Mouse (Mus musculus): Measurements from ENCODE around the gene Zfand6. TPM values are rescaled to one million over a fixed set of nuclear protein-coding genes. Genes with fewer than 3 reads are reported as not detected.

Gene Zfand6
- polyA plus RNA-seq, 1 experiment from 2014 or later = 133 TPM

- Histone ChIP-seq H3K9ac (replicated peaks; ENCODE audit: low read depth) (no peak overlapping the region), H3K9me3 (ENCODE audit: low read length) (no peaks in the 10 kb centered on the region), H3K27ac (ENCODE audit: low read length) (no peak overlapping the region), H3K4me1 (ENCODE audit: insufficient read depth, low read depth, low read length) (peaks cover 2% of the 10 kb centered on the region; the same call in 1 of the 2 replicates), H3K36me3 (ENCODE audit: insufficient read depth, low read length) (no peaks in the 10 kb centered on the region), H3K4me3 (ENCODE audit: low read depth, low read length) (no peak overlapping the region), H3K27me3 (replicated peaks; ENCODE audit: insufficient read depth, low read length) (no peaks in the 10 kb centered on the region), H3K4me2 (replicated peaks; ENCODE audit: low read depth, low read length) (no peak overlapping the region)
- 81% methylated on average over 6 of the region's 6 CpGs for WGBS
- no peak for ATAC-seq
- no peak for DNase-seq (ENCODE audit: low spot score)
- TF ChIP-seq CTCF (IDR thresholded peaks at IDR 0.05) = no peak
- TF ChIP-seq EP300 (IDR thresholded peaks at IDR 0.05) = no peak
These were observed 46.3 kb downstream of the Zfand6 start for GRCm38 (mm10) chr7:84643270-84643998.

- Histone ChIP-seq H3K4me2 (replicated peaks; ENCODE audit: low read depth, low read length) (no peak overlapping the region), H3K27me3 (replicated peaks; ENCODE audit: insufficient read depth, low read length) (no peaks in the 10 kb centered on the region), H3K27ac (ENCODE audit: low read length) (no peak overlapping the region), H3K9me3 (ENCODE audit: low read length) (no peaks in the 10 kb centered on the region), H3K9ac (replicated peaks; ENCODE audit: low read depth) (no peak overlapping the region), H3K4me1 (ENCODE audit: insufficient read depth, low read depth, low read length) (peaks cover 2% of the 10 kb centered on the region; the same call in 1 of the 2 replicates), H3K4me3 (ENCODE audit: low read depth, low read length) (no peak overlapping the region), H3K36me3 (ENCODE audit: insufficient read depth, low read length) (no peaks in the 10 kb centered on the region)
- ATAC-seq (no peak), DNase-seq (ENCODE audit: low spot score) (no peak)
- 82% methylated on average over 6 of the region's 6 CpGs for WGBS
- TF ChIP-seq EP300 (IDR thresholded peaks at IDR 0.05) = no peak
- TF ChIP-seq CTCF (IDR thresholded peaks at IDR 0.05) = no peak
These were observed 47.4 kb downstream of the Zfand6 start for GRCm38 (mm10) chr7:84642159-84642928.

- ATAC-seq (no peak), DNase-seq (ENCODE audit: low spot score) (no peak)
- Histone ChIP-seq H3K4me3 (ENCODE audit: low read depth, low read length) (no peak overlapping the region), H3K4me1 (ENCODE audit: insufficient read depth, low read depth, low read length) (no peaks in the 10 kb centered on the region), H3K9ac (replicated peaks; ENCODE audit: low read depth) (no peak overlapping the region), H3K36me3 (ENCODE audit: insufficient read depth, low read length) (peaks cover 2% of the 10 kb centered on the region; the same call in 1 of the 2 replicates), H3K4me2 (replicated peaks; ENCODE audit: low read depth, low read length) (no peak overlapping the region), H3K27ac (ENCODE audit: low read length) (no peak overlapping the region), H3K9me3 (ENCODE audit: low read length) (no peaks in the 10 kb centered on the region), H3K27me3 (replicated peaks; ENCODE audit: insufficient read depth, low read length) (no peaks in the 10 kb centered on the region)
- TF ChIP-seq EP300 (IDR thresholded peaks at IDR 0.05) = no peak
These were observed 52.8 kb downstream of the Zfand6 start for GRCm38 (mm10) chr7:84636939-84637338.

- Histone ChIP-seq H3K27ac (ENCODE audit: low read length) (no peak overlapping the region), H3K4me3 (ENCODE audit: low read depth, low read length) (no peak overlapping the region), H3K27me3 (replicated peaks; ENCODE audit: insufficient read depth, low read length) (no peaks in the 10 kb centered on the region), H3K4me1 (ENCODE audit: insufficient read depth, low read depth, low read length) (no peaks in the 10 kb centered on the region), H3K4me2 (replicated peaks; ENCODE audit: low read depth, low read length) (no peak overlapping the region), H3K9me3 (ENCODE audit: low read length) (no peaks in the 10 kb centered on the region), H3K9ac (replicated peaks; ENCODE audit: low read depth) (no peak overlapping the region), H3K36me3 (ENCODE audit: insufficient read depth, low read length) (peaks cover 13% of the 10 kb centered on the region; the same call in 1 of the 2 replicates)
- TF ChIP-seq CTCF (IDR thresholded peaks at IDR 0.05) = no peak
- no peak for TF ChIP-seq EP300 (IDR thresholded peaks at IDR 0.05)
- ATAC-seq (no peak), DNase-seq (ENCODE audit: low spot score) (no peak)
- WGBS = 84% methylated on average over 3 of the region's 3 CpGs
These were observed 57.9 kb downstream of the Zfand6 start for GRCm38 (mm10) chr7:84631878-84632277.

GRCm38 (mm10) chr7:84623718-84624117 is 66.0 kb downstream of the Zfand6 start:
- Histone ChIP-seq H3K36me3 (ENCODE audit: insufficient read depth, low read length) (no peaks in the 10 kb centered on the region; the same call in 1 of the 2 replicates), H3K27ac (ENCODE audit: low read length) (no peak overlapping the region), H3K9me3 (ENCODE audit: low read length) (no peaks in the 10 kb centered on the region), H3K9ac (replicated peaks; ENCODE audit: low read depth) (no peak overlapping the region), H3K4me3 (ENCODE audit: low read depth, low read length) (no peak overlapping the region), H3K4me1 (ENCODE audit: insufficient read depth, low read depth, low read length) (no peaks in the 10 kb centered on the region), H3K27me3 (replicated peaks; ENCODE audit: insufficient read depth, low read length) (no peaks in the 10 kb centered on the region), H3K4me2 (replicated peaks; ENCODE audit: low read depth, low read length) (no peak overlapping the region)
- WGBS = 95% methylated on average over 4 of the region's 4 CpGs
- no peak for ATAC-seq
- DNase-seq (ENCODE audit: low spot score) = no peak
- TF ChIP-seq EP300 (IDR thresholded peaks at IDR 0.05) (no peak), CTCF (IDR thresholded peaks at IDR 0.05) (no peak)

GRCm38 (mm10) chr7:84620956-84621355 is 68.8 kb downstream of the Zfand6 start:
- Histone ChIP-seq H3K27ac (ENCODE audit: low read length) (no peak overlapping the region), H3K4me1 (ENCODE audit: insufficient read depth, low read depth, low read length) (no peaks in the 10 kb centered on the region), H3K9me3 (ENCODE audit: low read length) (no peaks in the 10 kb centered on the region), H3K4me3 (ENCODE audit: low read depth, low read length) (no peak overlapping the region), H3K9ac (replicated peaks; ENCODE audit: low read depth) (no peak overlapping the region), H3K36me3 (ENCODE audit: insufficient read depth, low read length) (no peaks in the 10 kb centered on the region; the same call in 1 of the 2 replicates), H3K4me2 (replicated peaks; ENCODE audit: low read depth, low read length) (no peak overlapping the region), H3K27me3 (replicated peaks; ENCODE audit: insufficient read depth, low read length) (no peaks in the 10 kb centered on the region)
- 91% methylated on average over 3 of the region's 3 CpGs for WGBS
- ATAC-seq = no peak
- DNase-seq (ENCODE audit: low spot score) = no peak
- TF ChIP-seq EP300 (IDR thresholded peaks at IDR 0.05) = no peak
- no peak for TF ChIP-seq CTCF (IDR thresholded peaks at IDR 0.05)
